Mouse (Mus musculus) limb, embryonic 12.5 days (tissue): Measurements from ENCODE around the gene Tmod4. TPM values are rescaled to one million over a fixed set of nuclear protein-coding genes. Genes with fewer than 3 reads are reported as not detected.
"Not testable (repeated sequence)": the region's sequence is repeated elsewhere in the genome, so short reads cannot be mapped to it uniquely, and the experiment has no call there.

Source experiments
- ATAC-seq: fragments of 200-750 bp; cut with Nextera tagmentation; 2 replicates; pipeline ENCODE4 v1.8.0; 2017; ENCODE audit warnings: low read depth, moderate TSS enrichment; ENCODE audit not compliant: insufficient number of reproducible peaks, insufficient read depth, low FRiP score, low TSS enrichment
- H3K27ac ChIP-seq: fragments of 300-500 bp; sonication (generic); 2 replicates; pipeline ENCODE4 v1.5.1; 2016; ENCODE audit warnings: mild to moderate bottlenecking, moderate library complexity
- H3K27me3 ChIP-seq: fragments of 300-500 bp; sonication (generic); 2 replicates; pipeline ENCODE4 v1.6.1; 2016; ENCODE audit warnings: mild to moderate bottlenecking, moderate library complexity
- H3K36me3 ChIP-seq: fragments of 300-500 bp; sonication (generic); 2 replicates; pipeline ENCODE4 v1.6.1; 2016; ENCODE audit warnings: mild to moderate bottlenecking, moderate library complexity
- H3K4me1 ChIP-seq: fragments of 300-500 bp; sonication (generic); replicated peaks from 2 replicates; pipeline ENCODE4 v1.6.1; 2016
- H3K4me2 ChIP-seq: fragments of 300-500 bp; sonication (generic); 2 replicates; pipeline ENCODE4 v1.6.1; 2016; ENCODE audit warnings: mild to moderate bottlenecking, moderate library complexity
- H3K4me3 ChIP-seq: fragments of 300-500 bp; sonication (generic); replicated peaks from 2 replicates; pipeline ENCODE4 v1.5.1; 2016; ENCODE audit warnings: mild to moderate bottlenecking
- H3K9ac ChIP-seq: fragments of 300-500 bp; sonication (generic); replicated peaks from 2 replicates; pipeline ENCODE4 v1.6.1; 2016; ENCODE audit warnings: mild to moderate bottlenecking, moderate library complexity
- H3K9me3 ChIP-seq: fragments of 300-500 bp; sonication (generic); 2 replicates; pipeline ENCODE4 v1.6.1; 2016; ENCODE audit warnings: mild to moderate bottlenecking, moderate library complexity
- WGBS: fragments of 180-500 bp; shearing (Covaris S2); methylation state at CpG from one replicate; pipeline ENCODE4 v1.1.7; 2016; 5-methylcytosine and 5-hydroxymethylcytosine counted together
- polyA plus RNA-seq: library from polyadenylated mRNA; unstranded; fragments of >200 nt; fragmentation: Nextera tagmentation; extraction: Ambion mirVana; gene quantifications from 2 replicates; pipeline ENCODE4 v1.2.1, GENCODE M21; 2016

Gene Tmod4
- polyA plus RNA-seq, 1 experiment from 2014 or later, result 1.4 TPM

GRCm38 (mm10) chr3:95117751-95118150 lies 6.5 kb upstream of the Tmod4 start:
- Histone ChIP-seq H3K4me2 (no peak overlapping the region), H3K4me3 (no peak overlapping the region), H3K9ac (no peak overlapping the region), H3K36me3 (peaks cover 79% of the 10 kb centered on the region), H3K27me3 (no peaks in the 10 kb centered on the region), H3K4me1 (no peaks in the 10 kb centered on the region), H3K9me3 (no peaks in the 10 kb centered on the region), H3K27ac (no peak overlapping the region)
- 72% methylated on average over 2 of the region's 2 CpGs for WGBS
- ATAC-seq, result no peak

GRCm38 (mm10) chr3:95121580-95121979 lies 2.7 kb upstream of the Tmod4 start:
- H3K36me3 ChIP-seq, result peaks cover 74% of the 10 kb centered on the region
- H3K4me3 ChIP-seq, result no peak overlapping the region

GRCm38 (mm10) chr3:95124972-95125371 lies 696 bp downstream of the Tmod4 start:
- H3K27ac ChIP-seq, result peak overlapping the region; percentile 8; the same call in 1 of the 2 replicates
- WGBS, result 39% methylated on average over 5 of the region's 5 CpGs

More at GRCm38 (mm10) chr3:95121580-95121979, 2.7 kb upstream of the Tmod4 start:
- H3K9me3 ChIP-seq, result no peaks in the 10 kb centered on the region
- 80% methylated on average over 6 of the region's 6 CpGs for WGBS
- H3K27me3 ChIP-seq, result no peaks in the 10 kb centered on the region
- no peak for ATAC-seq
- no peak overlapping the region for H3K4me2 ChIP-seq
- H3K9ac ChIP-seq, result no peak overlapping the region
- peaks cover 15% of the 10 kb centered on the region for H3K4me1 ChIP-seq
- 0 out of 2 replicates have a peak overlapping the region, but pooled peaks have one; percentile 46 for H3K27ac ChIP-seq

DNA sequence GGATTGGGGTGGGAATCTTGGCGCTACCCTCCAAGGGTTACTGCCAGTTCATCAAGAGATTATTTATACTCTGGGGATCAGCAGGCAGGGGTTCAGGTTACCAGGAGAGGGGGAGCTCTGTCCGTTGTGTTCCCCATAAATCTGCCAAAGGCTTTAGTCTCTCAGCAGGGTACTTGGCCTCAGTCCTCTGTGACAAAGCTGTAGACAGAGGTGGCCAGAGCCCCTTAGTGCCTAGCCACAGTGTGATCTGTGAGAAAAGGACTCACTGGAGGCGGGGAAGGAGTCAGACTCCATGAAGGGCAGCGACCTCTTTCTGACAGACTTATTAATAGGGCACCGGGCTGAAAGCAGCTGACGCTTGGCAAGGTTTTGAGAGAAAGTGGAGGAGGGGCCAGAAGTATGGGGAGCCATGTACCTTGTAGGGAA lies 5.0 kb downstream of the Tmod4 start:
- H3K9ac ChIP-seq, result no peak overlapping the region
- H3K4me2 ChIP-seq, result no peak overlapping the region
- 34% methylated on average over 6 of the region's 6 CpGs for WGBS
- ATAC-seq, result no peak
- H3K27me3 ChIP-seq, result no peaks in the 10 kb centered on the region
- H3K4me1 ChIP-seq, result peaks cover 24% of the 10 kb centered on the region
- no peak overlapping the region for H3K27ac ChIP-seq
- no peak overlapping the region for H3K4me3 ChIP-seq
- peaks cover 38% of the 10 kb centered on the region for H3K36me3 ChIP-seq
- 0 out of 2 replicates have a peak, but pooled peaks cover 4% of the 10 kb centered on the region for H3K9me3 ChIP-seq

More at GRCm38 (mm10) chr3:95124972-95125371, 696 bp downstream of the Tmod4 start:
- peaks cover 59% of the 10 kb centered on the region for H3K36me3 ChIP-seq
- no peaks in the 10 kb centered on the region for H3K27me3 ChIP-seq
- ATAC-seq, result no peak
- H3K4me2 ChIP-seq, result no peak overlapping the region
- H3K4me3 ChIP-seq, result no peak overlapping the region
- H3K9ac ChIP-seq, result 0 out of 2 replicates have a peak overlapping the region, but pooled peaks have one; percentile 13
- H3K9me3 ChIP-seq, result no peaks in the 10 kb centered on the region
- peaks cover 23% of the 10 kb centered on the region for H3K4me1 ChIP-seq

- Histone ChIP-seq H3K4me3 (no peak overlapping the region), H3K4me2 (no peak overlapping the region), H3K9ac (no peak overlapping the region; the same call in 1 of the 2 replicates), H3K27me3 (no peaks in the 10 kb centered on the region), H3K27ac (no peak overlapping the region), H3K36me3 (peaks cover 38% of the 10 kb centered on the region), H3K4me1 (peaks cover 18% of the 10 kb centered on the region), H3K9me3 (0 out of 2 replicates have a peak, but pooled peaks cover 4% of the 10 kb centered on the region)
- ATAC-seq, result no peak
- WGBS, result 90% methylated on average over 5 of the region's 5 CpGs
These were observed 5.8 kb downstream of the Tmod4 start for GRCm38 (mm10) chr3:95130081-95130480.

GRCm38 (mm10) chr3:95132389-95132788 lies 8.1 kb downstream of the Tmod4 start:
- 94% methylated on average over 2 of the region's 2 CpGs for WGBS
- H3K4me1 ChIP-seq, result peaks cover 23% of the 10 kb centered on the region
- not testable (repeated sequence) for H3K9me3 ChIP-seq, H3K27ac ChIP-seq, H3K9ac ChIP-seq, H3K27me3 ChIP-seq, ATAC-seq
- 0 out of 2 replicates have a peak overlapping the region, but pooled peaks have one; percentile 86 for H3K4me2 ChIP-seq
- 0 out of 2 replicates have a peak overlapping the region, but pooled peaks have one; percentile 65 for H3K4me3 ChIP-seq
- H3K36me3 ChIP-seq, result peaks cover 35% of the 10 kb centered on the region

GRCm38 (mm10) chr3:95133176-95133575 lies 8.9 kb downstream of the Tmod4 start:
- Histone ChIP-seq H3K4me2 (peak overlapping the region; percentile 86), H3K27ac (peak overlapping the region; percentile 78), H3K4me3 (peak overlapping the region; percentile 65), H3K4me1 (peaks cover 23% of the 10 kb centered on the region), H3K36me3 (peaks cover 38% of the 10 kb centered on the region), H3K27me3 (no peaks in the 10 kb centered on the region), H3K9ac (peak overlapping the region; percentile 75), H3K9me3 (0 out of 2 replicates have a peak, but pooled peaks cover 4% of the 10 kb centered on the region)
- no peak for ATAC-seq
- WGBS, result 62% methylated on average over 11 of the region's 11 CpGs

- H3K36me3 ChIP-seq, result peaks cover 34% of the 10 kb centered on the region
- under 1% methylated on average over 20 of the region's 20 CpGs for WGBS
- ATAC-seq, result peak; percentile 86
- peak within 1 kb of the TSS; percentile 75 for H3K9ac ChIP-seq
- H3K4me2 ChIP-seq, result peak within 1 kb of the TSS; percentile 86
- H3K9me3 ChIP-seq, result 0 out of 2 replicates have a peak, but pooled peaks cover 4% of the 10 kb centered on the region
- no peaks in the 10 kb centered on the region for H3K27me3 ChIP-seq
- H3K27ac ChIP-seq, result peak within 1 kb of the TSS; percentile 78
- peak within 1 kb of the TSS; percentile 65 for H3K4me3 ChIP-seq
- peaks cover 23% of the 10 kb centered on the region for H3K4me1 ChIP-seq
These were observed 9.4 kb downstream of the Tmod4 start, which contains the start of the genes Scnm1 and Lysmd1 for GRCm38 (mm10) chr3:95133680-95134101. Gene Scnm1 (minus strand): TSS chr3:95134011. Gene Lysmd1 (plus strand): TSS chr3:95134088.

- H3K27me3 ChIP-seq, H3K9ac ChIP-seq, H3K4me2 ChIP-seq, H3K27ac ChIP-seq, H3K9me3 ChIP-seq: not testable (repeated sequence)
- no CpG with 5 or more reads among the region's 12 CpGs for WGBS
- Histone ChIP-seq H3K4me3 (peak overlapping the region; percentile 65), H3K4me1 (peaks cover 22% of the 10 kb centered on the region), H3K36me3 (peaks cover 29% of the 10 kb centered on the region)
- ATAC-seq, result peak; percentile 48
These were observed 9.9 kb downstream of the Tmod4 start for GRCm38 (mm10) chr3:95134133-95134532.

GRCm38 (mm10) chr3:95135023-95135422 lies 10.7 kb downstream of the Tmod4 start:
- Histone ChIP-seq H3K9ac (0 out of 2 replicates have a peak overlapping the region, but pooled peaks have one; percentile 40), H3K4me1 (peaks cover 16% of the 10 kb centered on the region), H3K27me3 (no peaks in the 10 kb centered on the region), H3K4me2 (peak overlapping the region; percentile 59), H3K4me3 (peak overlapping the region; percentile 35), H3K36me3 (peaks cover 30% of the 10 kb centered on the region), H3K9me3 (0 out of 2 replicates have a peak, but pooled peaks cover 4% of the 10 kb centered on the region), H3K27ac (no peak overlapping the region)
- WGBS, result 28% methylated on average over 6 of the region's 6 CpGs
- ATAC-seq, result no peak

GRCm38 (mm10) chr3:95135433-95136052 lies 11.3 kb downstream of the Tmod4 start:
- 86% methylated on average over 7 of the region's 7 CpGs for whole genome bisulfite sequencing
- H3K4me1 ChIP-seq, result peaks cover 16% of the 10 kb centered on the region
- no peak overlapping the region for H3K27ac ChIP-seq
- H3K4me3 ChIP-seq, result peak overlapping the region; percentile 35; the same call in 1 of the 2 replicates
- no peaks in the 10 kb centered on the region for H3K27me3 ChIP-seq
- ATAC-seq, result no peak
- H3K36me3 ChIP-seq, result peaks cover 31% of the 10 kb centered on the region
- H3K9me3 ChIP-seq, result 0 out of 2 replicates have a peak, but pooled peaks cover 4% of the 10 kb centered on the region
- no peak overlapping the region for H3K9ac ChIP-seq
- H3K4me2 ChIP-seq, result peak overlapping the region; percentile 59
